Mouse (Mus musculus) liver, postnatal 0 days (tissue): Measurements from ENCODE around the gene Pmis2. TPM values are rescaled to one million over a fixed set of nuclear protein-coding genes. Genes with fewer than 3 reads are reported as not detected.

ENCODE experiments used
- ATAC-seq: fragments of 200-750 bp; cut with Nextera tagmentation; 2 replicates; pipeline ENCODE4 v1.8.0; 2017; ENCODE audit warnings: mild to moderate bottlenecking, moderate library complexity
- DNase-seq: peaks from one replicate; pipeline ENCODE4 v3.0.0-alpha.2; 2016
- H3K27ac ChIP-seq: fragments of 300-500 bp; sonication (generic); 2 replicates; pipeline ENCODE4 v1.5.1; 2014; ENCODE audit warnings: antibody characterized with exemption, moderate library complexity, mild to moderate bottlenecking, low read depth
- H3K27me3 ChIP-seq: fragments of 300-500 bp; sonication (generic); 2 replicates; pipeline ENCODE4 v1.6.1; 2014; ENCODE audit warnings: low read length, control low read depth, mixed read lengths; ENCODE audit not compliant: insufficient read depth
- H3K36me3 ChIP-seq: fragments of 300-500 bp; sonication (generic); replicated peaks from 2 replicates; pipeline ENCODE4 v1.6.1; 2014; ENCODE audit warnings: mild to moderate bottlenecking, control low read depth, low read length, moderate library complexity, mixed read lengths; ENCODE audit not compliant: insufficient read depth
- H3K4me1 ChIP-seq: fragments of 300-500 bp; sonication (generic); 2 replicates; pipeline ENCODE4 v1.6.1; 2014; ENCODE audit warnings: antibody characterized with exemption, mild to moderate bottlenecking, control low read depth; ENCODE audit not compliant: insufficient read depth
- H3K4me2 ChIP-seq: fragments of 300-500 bp; sonication (generic); 2 replicates; pipeline ENCODE4 v1.6.1; 2014; ENCODE audit warnings: low read depth, mild to moderate bottlenecking, low read length, moderate library complexity, mixed read lengths
- H3K4me3 ChIP-seq: fragments of 300-500 bp; sonication (generic); 2 replicates; pipeline ENCODE4 v1.5.1; 2014; ENCODE audit warnings: low read depth, low read length
- H3K9ac ChIP-seq: fragments of 300-500 bp; sonication (generic); replicated peaks from 2 replicates; pipeline ENCODE4 v1.6.1; 2014; ENCODE audit warnings: mild to moderate bottlenecking, moderate library complexity
- H3K9me3 ChIP-seq: fragments of 300-500 bp; sonication (generic); 2 replicates; pipeline ENCODE4 v1.6.1; 2016; ENCODE audit warnings: mild to moderate bottlenecking, control low read depth, low read length, mixed read lengths
- CTCF ChIP-seq: sonication (generic); IDR thresholded peaks from 2 replicates; pipeline ENCODE4 v1.5.1; 2016; ENCODE audit warnings: antibody characterized with exemption, low read depth
- EP300 ChIP-seq: IDR thresholded peaks from 2 replicates; pipeline ENCODE4 v1.6.1; 2016; ENCODE audit warnings: antibody characterized with exemption, low read depth, mild to moderate bottlenecking
- WGBS: fragments of 180-500 bp; shearing (Covaris S2); extraction: QIAGEN DNeasy Blood & Tissue Kit; methylation state at CpG from one replicate; pipeline ENCODE4 v1.1.7; 2014; ENCODE audit not compliant: insufficient replicate concordance; 5-methylcytosine and 5-hydroxymethylcytosine counted together
- polyA plus RNA-seq: library from polyadenylated mRNA; unstranded; fragments of >200 nt; fragmentation: Nextera tagmentation; extraction: Ambion mirVana; gene quantifications from 2 replicates; pipeline ENCODE4 v1.2.1, GENCODE M21; 2015

Pmis2 gene
- polyA plus RNA-seq, 1 experiment from 2014 or later: not detected

GRCm38 (mm10) chr7:30678263-30678975 lies 7.0 kb upstream of the Pmis2 start:
- no peak overlapping the region for H3K4me3 ChIP-seq
- no peak overlapping the region for H3K9ac ChIP-seq
- no peak overlapping the region for H3K4me2 ChIP-seq
- H3K36me3 ChIP-seq: no peaks in the 10 kb centered on the region
- ATAC-seq: no peak
- H3K9me3 ChIP-seq: no peaks in the 10 kb centered on the region
- no peak overlapping the region for H3K27ac ChIP-seq
- DNase-seq: no peak
- no peak for TF ChIP-seq EP300
- peak; percentile 40 for TF ChIP-seq CTCF
- H3K27me3 ChIP-seq: no peaks in the 10 kb centered on the region
- no peaks in the 10 kb centered on the region for H3K4me1 ChIP-seq
- 67% methylated on average over 5 of the region's 5 CpGs for WGBS

DNA sequence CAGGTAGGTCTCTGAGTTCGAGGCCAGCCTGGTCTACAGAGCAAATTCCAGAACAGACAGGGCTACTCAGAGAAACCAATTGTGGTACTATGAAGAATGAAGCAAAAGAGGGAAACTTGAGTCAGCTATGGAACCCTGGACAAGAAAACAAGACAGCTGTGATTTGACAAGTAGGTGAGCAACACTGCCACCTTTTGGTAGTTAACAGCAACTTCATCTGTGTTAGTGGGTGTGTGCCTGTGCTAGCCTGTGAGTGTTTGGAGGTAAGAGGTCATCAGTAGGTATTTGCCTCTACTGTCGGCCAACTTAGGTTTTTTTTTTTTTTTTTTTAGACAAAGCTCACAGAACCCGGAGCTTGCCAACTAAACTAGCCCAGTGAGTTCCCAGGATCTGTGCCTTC lies 2.2 kb downstream of the Pmis2 start:
- H3K4me3 ChIP-seq: no peak overlapping the region
- no peak for DNase-seq
- H3K27ac ChIP-seq: no peak overlapping the region

DNA sequence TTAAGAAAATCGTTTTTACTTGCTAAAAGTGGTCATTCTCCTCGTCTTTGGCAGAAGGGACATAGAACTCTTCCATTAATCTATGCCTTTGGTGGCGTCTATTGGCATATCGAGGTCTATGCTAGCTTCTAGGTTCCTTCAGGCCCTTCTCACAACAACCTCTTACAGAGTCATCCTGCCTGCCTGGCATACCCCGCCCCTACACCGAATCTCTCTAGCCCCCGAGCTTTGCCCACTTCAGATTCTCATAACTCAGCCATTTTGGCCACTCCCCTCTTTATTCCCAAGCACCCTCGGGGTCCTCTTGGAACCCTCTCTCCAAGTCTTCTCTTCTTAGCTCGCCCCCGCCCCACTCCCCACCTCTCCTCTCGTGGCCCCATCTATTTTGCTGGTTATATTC lies 6.1 kb downstream of the Pmis2 start:
- H3K36me3 ChIP-seq: peaks cover 21% of the 10 kb centered on the region; the same call in 1 of the 2 replicates
- H3K4me2 ChIP-seq: peak overlapping the region; percentile 96
- peaks cover 9% of the 10 kb centered on the region for H3K4me1 ChIP-seq
- H3K9ac ChIP-seq: peak overlapping the region; percentile 87
- H3K27ac ChIP-seq: 0 out of 2 replicates have a peak overlapping the region, but pooled peaks have one; percentile 8
- H3K27me3 ChIP-seq: no peaks in the 10 kb centered on the region
- ATAC-seq: 0 out of 2 replicates have a peak, but pooled peaks have one; percentile 16
- no peak for DNase-seq
- peak overlapping the region; percentile 73 for H3K4me3 ChIP-seq
- TF ChIP-seq CTCF (no peak), EP300 (no peak)
- WGBS: 7% methylated on average over 11 of the region's 11 CpGs
- no peaks in the 10 kb centered on the region for H3K9me3 ChIP-seq

More for the DNA sequence above, 2.2 kb downstream of the Pmis2 start:
- 17% methylated on average over 3 of the region's 3 CpGs for WGBS
- Histone ChIP-seq H3K36me3 (no peaks in the 10 kb centered on the region), H3K4me2 (no peak overlapping the region), H3K4me1 (peaks cover 8% of the 10 kb centered on the region), H3K27me3 (no peaks in the 10 kb centered on the region), H3K9me3 (no peaks in the 10 kb centered on the region), H3K9ac (no peak overlapping the region)
- TF ChIP-seq CTCF (peak; percentile 78), EP300 (no peak)
- peak; percentile 53 for ATAC-seq

DNA sequence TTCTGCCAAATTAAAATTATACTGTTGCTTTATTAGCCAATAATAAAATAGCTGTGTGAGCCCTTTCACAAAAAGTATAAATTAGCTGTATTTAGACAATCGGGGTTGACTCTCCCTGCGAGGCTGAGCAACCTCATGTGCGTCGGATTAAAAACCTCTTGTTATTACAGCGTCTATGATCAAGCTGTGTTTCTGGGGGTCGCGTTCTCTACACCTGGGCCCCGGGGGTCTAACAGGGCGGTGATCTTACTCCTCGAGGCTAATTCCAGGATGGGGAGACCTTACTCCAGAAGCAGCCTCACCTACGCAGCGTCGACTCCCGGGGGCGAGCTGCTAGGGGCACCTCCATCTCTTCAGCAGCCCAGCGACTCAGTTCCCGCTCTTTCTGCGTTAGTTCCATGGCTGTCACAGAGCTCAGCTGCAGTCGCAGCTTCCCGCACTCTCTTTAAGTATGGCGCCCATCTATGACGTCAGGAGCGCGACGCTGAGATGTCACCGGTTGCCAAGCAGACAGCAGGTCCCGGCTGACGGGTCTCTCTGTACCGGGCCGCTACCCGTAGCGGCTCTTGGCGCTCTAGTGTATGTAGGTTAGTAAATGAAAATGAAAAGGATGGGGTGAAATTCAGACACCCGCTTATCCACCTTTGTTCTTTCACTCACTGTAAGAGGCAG lies 6.7 kb downstream of the Pmis2 start, which contains the start of gene Haus5:
Gene Haus5 (minus strand): TSS at position 466 of the 672 bp plus-strand sequence.
- DNase-seq (peak; percentile 96), ATAC-seq (peak; percentile 98)
- Histone ChIP-seq H3K9me3 (no peaks in the 10 kb centered on the region), H3K36me3 (peaks cover 26% of the 10 kb centered on the region; the same call in 1 of the 2 replicates), H3K27me3 (no peaks in the 10 kb centered on the region), H3K9ac (peak within 1 kb of the TSS; percentile 87), H3K4me2 (peak within 1 kb of the TSS; percentile 96), H3K4me3 (peak within 1 kb of the TSS; percentile 73), H3K27ac (peak within 1 kb of the TSS; percentile 36), H3K4me1 (peaks cover 9% of the 10 kb centered on the region)
- TF ChIP-seq EP300: no peak; the same call in 1 of the 2 replicates
- TF ChIP-seq CTCF: no peak
- WGBS: 1% methylated on average over 34 of the region's 34 CpGs

- TF ChIP-seq CTCF (no peak), EP300 (no peak)
- ATAC-seq (peak; percentile 100), DNase-seq (peak; percentile 98)
- Histone ChIP-seq H3K36me3 (peaks cover 44% of the 10 kb centered on the region), H3K9ac (peak within 1 kb of the TSS; percentile 88), H3K4me1 (peaks cover 12% of the 10 kb centered on the region), H3K27me3 (no peaks in the 10 kb centered on the region), H3K4me3 (peak within 1 kb of the TSS; percentile 79), H3K4me2 (peak within 1 kb of the TSS; percentile 93), H3K27ac (peak within 1 kb of the TSS; percentile 82), H3K9me3 (no peaks in the 10 kb centered on the region)
- 2% methylated on average over 59 of the region's 59 CpGs for WGBS
These were observed 21.5 kb downstream of the Pmis2 start, which contains the start of gene Rbm42 for GRCm38 (mm10) chr7:30649591-30650540. Gene Rbm42 (minus strand): TSS chr7:30650317.
